Mouse (Mus musculus) kidney, adult 11 months (tissue): ENCODE measurements around the gene Gm11172.
"Not testable (repeated sequence)": the region's sequence is repeated elsewhere in the genome, so short reads cannot be mapped to it uniquely, and the experiment has no call there.

ENCODE experiments used
- DNase-seq: peaks from one replicate; pipeline ENCODE4 v3.0.0; 2022

Gene Gm11172

DNA sequence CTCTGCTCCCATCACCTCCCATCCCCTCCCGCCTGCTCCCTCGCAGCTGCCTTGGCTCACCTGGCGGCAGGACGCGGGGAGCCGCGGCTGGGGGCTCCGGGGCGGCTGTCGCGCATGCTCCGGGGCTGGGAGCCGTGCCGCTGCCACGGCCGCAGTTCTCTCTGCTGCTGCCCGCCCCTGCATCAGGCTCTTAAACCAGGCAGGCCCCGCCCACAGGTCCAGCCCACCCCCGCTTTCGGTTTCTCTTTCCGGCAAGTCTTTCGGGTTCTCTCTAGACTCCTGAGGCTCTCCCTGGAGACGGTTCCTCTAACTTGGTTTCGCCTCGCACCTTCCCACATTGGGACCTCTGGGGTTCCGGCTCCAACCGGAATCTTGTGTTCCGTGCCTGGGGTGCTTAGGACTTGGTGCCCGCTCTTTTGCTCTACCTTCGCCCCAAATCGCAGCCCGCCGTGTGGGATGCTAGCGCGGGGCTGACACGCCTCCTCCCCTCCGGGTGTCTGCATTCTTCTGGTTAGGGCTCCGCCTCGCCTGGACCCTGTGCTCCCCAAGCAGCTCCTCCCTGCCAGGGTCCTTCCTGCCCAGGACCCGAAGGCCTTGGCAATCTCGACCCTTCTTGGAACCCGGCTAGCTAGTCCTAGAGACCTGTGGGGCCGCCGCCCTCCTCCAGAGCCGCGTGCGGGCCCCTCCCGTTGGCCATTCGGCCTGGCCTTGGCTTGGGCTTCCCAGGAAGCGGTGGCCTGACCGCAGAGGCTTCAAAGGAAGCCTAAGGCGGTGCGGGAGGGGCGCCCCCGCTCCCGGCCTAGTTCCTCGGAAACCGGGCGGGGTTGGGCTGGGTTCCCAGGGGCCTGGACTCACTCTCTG, 27.1 kb upstream of the Gm11172 start, which contains the start of gene Socs1:
TSS of gene Socs1 (minus strand) at position 166 of the 861 bp plus-strand sequence.
- peak; percentile 85 for DNase-seq

- DNase-seq, result peak; percentile 80
Observed at GRCm38 (mm10) chr16:10786288-10786687, 26.4 kb upstream of the Gm11172 start.

DNA sequence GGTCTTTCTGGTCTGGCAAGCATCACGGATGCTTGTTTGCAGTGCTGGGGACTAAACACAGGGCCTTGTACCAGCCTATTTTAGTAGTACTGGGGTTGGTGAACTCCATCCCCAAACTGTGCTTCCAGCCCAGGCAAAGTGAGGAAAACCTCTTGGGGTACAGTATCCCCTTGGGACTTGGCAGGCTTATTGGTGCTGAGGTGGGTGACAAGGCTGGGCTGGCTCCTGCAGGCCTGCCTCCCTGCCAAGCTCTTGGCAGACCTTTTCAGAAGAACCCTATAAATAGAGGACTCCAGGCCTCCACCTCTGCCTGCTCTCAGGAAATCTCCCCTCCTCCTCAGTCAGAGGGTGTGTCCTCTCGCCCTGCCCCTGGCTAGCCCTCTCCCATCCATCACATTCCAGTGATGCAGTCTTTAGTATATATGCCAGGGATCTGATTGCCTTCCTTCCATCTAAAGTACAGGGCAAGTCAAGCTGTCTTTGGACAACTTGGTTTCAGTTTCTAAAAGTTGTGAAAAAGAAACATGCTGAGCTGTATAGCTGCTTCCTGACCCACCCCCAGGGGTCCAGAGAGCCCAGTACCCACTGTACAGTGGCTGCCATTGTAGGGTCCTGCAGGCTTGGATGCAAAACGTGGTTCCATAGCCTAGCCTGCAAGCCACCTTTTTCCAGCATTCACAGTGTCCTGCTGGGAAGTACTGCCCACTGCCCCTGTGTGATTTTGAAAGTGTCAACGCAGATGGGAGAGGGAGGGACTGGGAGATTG, 25.8 kb upstream of the Gm11172 start:
- no peak for DNase-seq

DNA sequence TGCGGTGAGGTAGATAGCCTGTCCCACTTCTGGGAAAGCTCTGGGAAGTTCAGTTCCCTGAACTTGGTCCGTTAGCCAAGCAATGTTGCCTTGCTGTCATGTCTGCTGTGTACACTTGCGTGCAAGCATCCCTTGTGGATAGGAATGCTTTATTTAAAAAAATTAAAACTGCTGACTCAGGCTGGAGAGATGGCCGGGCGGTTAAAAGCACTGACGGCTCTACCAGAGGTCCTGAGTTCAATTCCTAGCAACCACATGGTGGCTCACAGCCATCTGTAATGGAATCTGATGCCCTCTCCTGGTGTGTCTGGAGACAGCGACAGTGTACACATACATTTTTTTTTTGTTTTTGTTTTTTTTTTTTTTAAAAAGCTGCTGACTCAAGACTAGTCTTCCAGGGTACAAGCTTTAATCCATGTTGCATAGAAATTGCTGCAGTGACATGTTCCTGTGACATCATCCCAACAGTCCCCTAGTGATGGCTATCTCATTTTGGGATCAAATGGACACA, 25.1 kb upstream of the Gm11172 start:
- DNase-seq, result no peak

GRCm38 (mm10) chr16:10788271-10788670, 24.4 kb upstream of the Gm11172 start, which contains the start of gene Tnp2:
TSS of gene Tnp2 (minus strand) at chr16:10788660.
- DNase-seq, result no peak

DNA sequence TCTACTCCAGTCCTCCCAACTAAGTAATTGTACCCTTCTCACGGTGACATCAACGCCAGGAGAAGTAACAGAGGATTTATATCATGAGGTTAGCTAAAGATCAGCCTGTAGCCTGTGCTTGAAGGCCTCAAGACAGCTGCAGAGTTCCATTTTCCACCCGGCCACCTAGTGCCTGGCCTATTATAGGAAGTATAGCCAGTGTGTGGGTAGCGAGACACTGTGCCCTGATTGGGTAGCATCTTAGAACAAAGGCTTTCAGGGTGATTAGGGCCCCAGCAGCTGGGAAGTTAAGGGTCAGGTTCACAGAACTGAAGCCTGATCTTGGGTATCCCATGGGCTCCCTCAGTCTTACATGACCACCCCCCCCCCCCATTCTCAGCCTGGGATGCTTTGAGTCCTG, 23.8 kb upstream of the Gm11172 start:
- no peak for DNase-seq

DNA sequence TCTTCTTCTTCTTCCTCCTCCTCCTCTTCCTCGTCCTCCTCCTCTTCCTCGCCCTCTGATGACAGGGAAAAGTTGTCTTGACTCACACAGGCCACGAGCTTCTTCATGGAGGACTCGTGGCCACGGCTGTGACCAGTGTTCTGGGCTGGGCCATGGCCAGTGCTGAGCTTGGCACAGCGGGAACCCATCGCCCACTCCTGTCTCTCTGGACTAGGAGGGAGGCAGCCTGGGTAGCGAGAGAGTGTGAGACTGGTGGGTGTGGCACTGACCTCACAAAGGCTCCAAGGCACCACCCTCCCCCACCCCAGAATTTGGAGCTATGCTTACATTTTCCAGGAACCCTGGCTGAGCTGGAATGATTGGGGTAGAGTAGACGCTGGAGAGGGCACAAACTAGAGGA, 22.0 kb upstream of the Gm11172 start, which contains the start of gene Prm3:
TSS of gene Prm3 (minus strand) at position 213 of the 400 bp plus-strand sequence.
- DNase-seq, result no peak

GRCm38 (mm10) chr16:10796034-10796433, 16.7 kb upstream of the Gm11172 start, which contains the start of gene Prm2:
TSS of gene Prm2 (minus strand) at chr16:10796134.
- no peak for DNase-seq

GRCm38 (mm10) chr16:10802420-10802819, 10.3 kb upstream of the Gm11172 start:
- DNase-seq, result not testable (repeated sequence)

DNA sequence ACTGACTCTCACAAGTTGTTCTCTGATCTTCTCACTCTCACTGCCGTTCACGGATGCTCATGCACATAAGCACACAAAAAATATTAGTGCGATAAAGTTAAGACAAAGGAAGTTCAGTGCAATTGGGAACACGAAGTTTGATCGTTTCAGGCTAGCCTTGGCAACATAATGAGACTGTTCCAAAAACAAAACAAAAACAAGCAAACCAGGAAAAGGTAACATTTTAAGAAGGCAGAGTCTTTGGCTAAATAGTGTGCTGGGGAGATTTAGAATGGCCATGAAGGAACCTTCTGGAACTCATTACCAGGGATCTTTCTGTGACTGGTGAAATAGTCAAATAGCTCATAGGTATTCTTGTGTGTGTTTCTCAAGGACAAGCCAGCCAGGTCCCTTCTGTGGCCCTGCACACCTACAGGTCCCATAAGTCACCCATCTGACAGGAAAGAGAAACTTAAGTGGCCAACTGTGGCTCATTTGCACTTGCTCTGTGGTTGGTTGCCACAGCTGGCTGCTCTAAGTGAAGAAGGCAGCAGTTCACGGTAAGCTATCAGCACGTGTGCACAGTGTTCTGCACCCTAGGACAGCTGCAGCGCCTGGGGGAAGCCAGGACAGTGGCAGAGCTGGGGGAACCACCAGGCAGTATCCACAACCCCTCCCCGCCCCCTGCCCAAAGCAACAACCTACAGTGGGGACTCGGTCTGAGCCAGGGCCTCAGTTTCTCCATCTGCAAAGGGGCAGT, 6.8 kb upstream of the Gm11172 start, which contains the start of gene Prm1:
TSS of gene Prm1 (minus strand) at position 51 of the 739 bp plus-strand sequence.
- no peak for DNase-seq

DNA sequence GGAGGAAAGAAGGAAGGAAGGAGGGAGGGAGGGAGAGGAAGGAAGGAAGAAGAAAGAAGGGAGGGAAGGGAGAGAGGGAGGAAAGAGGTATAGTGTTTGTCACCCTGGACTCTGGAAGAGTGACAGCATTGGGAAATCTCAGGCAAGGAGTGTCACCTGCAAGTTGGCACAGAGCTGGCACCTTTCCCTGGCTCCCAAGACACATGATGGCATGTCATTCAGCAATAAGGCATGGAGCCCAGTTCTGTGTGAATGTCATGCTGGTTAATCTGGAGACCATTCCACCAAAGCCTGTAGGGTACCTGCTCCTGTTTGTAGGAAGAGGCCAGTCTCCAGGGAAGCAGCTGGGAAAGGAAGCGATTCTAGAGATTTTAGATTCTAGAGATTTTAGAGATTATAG, 2.3 kb upstream of the Gm11172 start:
- no peak for DNase-seq

DNA sequence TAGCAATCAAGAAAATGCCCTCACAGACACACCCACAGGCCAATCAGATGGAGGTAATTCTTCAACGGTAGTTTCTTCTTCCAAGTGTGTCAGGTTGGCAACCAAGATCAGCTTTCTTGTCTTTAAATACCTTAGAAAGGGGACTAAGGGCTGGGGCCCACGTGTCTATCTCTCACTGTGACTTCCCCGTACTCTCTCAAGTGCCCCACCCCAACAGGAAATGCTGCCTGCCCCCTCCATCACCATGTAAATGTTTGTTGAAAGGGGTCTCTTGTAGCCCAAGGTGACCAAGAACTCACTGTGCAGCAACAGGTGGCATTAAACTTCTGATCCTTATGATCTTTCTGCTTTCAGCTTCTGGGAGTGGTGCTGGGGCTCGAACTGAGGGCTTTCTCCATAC, 1.0 kb downstream of the Gm11172 start:
- DNase-seq, result no peak

DNA sequence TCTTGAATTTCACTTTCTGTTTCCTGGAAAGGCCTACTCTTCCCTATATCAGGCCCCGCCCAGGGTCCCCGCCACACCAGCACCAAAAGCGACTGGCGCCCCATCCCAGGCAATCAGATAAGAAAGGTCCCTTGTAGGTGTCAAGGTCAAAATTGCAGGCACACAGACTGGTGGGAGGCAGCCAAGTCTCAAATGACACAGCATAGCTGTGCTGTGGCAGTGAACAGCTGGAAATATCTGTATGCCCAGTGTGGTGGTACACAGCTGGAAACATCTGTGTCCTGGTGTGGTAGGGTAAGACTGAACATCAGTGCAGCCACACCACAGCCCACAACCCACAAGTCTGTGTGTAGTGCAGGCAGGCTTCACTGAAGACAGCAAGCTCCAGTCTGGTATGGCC, 2.1 kb downstream of the Gm11172 start:
- DNase-seq, result no peak

DNA sequence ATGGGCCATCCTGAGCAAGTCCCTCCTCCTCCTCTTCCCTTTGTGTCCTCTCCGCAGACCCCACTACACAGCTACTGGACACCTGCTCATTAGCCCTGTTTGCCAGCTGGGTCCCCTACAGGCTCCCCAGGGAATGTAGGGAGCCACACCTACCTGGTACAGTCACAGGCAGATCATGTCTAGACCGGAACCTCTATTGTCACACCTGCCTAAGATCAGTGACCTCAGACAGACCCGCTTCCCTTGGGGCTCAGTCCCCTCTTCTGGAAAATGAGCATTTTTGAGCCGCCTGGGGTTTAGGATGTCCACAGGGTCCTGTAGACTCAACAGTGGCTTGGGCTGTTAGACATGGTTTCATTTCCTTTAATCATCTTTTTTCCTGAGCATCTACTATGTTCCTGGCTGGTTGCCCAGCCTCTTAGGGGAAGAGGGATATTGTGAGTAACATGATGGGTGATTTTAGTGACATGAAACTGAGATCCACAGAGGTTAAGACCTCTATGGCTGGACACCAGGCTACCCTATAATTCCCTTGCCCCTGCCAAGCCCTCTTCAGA, 5.9 kb downstream of the Gm11172 start:
- no peak for DNase-seq

GRCm38 (mm10) chr16:10819966-10820365, 7.3 kb downstream of the Gm11172 start:
- no peak for DNase-seq

GRCm38 (mm10) chr16:10821387-10821786, 8.7 kb downstream of the Gm11172 start:
- DNase-seq, result no peak

DNA sequence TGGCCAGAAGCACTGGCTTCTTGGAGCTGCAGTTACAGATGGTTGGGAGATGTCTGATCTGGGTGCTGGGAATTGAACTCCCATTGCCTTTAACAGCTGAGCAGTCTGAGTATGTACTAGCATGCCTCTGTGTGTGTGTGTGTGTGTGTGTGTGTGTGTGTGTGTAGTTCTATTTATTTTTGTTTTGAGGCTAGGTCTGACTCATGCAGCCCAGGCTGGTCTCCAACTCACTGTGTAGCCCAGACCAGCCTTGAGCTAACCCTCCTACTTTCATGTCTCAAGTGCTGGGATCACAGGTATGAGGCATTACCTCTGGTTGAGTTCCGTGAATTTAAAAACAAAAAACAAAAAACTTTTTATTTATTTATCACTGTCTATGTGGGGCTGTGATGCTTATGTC, 11.8 kb downstream of the Gm11172 start:
- no peak for DNase-seq

DNA sequence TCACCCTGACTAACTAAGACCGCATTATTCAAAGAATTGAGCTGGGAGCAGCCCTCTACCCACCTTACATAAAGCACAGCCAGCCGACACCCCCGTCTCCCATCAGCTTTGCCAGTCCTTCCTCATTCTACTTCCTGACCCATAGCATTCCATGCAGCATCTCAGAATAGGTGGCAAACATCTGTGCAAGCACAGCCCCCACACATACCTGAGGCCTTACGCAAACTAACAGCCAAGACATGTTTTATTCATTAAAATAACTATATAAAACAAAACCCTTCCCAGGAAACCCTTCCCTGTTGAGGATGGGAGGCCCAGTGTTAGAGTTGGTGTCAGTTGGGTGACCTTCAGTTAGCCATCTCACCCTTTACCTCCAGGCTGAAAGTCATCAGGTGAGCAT, 13.1 kb downstream of the Gm11172 start:
- DNase-seq, result no peak

DNA sequence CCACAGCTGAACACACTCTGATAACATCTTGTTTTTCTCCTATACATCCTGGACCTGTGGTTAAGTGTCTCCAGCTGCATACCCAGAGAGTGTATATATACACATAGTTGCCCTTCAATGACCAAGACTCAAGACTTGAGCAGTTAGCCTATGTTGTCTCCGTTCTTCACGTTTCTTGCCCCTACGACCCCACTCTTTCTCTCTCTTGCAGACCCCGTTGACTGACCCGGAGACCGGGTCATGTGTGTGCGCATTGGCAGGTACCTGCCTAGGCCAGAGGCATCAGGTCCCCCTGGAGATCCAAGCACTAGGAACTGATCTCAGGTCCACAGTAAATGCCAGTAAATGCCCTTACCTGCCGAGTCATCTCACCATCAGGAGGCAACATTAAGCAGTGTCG, 14.6 kb downstream of the Gm11172 start:
- DNase-seq, result no peak

DNA sequence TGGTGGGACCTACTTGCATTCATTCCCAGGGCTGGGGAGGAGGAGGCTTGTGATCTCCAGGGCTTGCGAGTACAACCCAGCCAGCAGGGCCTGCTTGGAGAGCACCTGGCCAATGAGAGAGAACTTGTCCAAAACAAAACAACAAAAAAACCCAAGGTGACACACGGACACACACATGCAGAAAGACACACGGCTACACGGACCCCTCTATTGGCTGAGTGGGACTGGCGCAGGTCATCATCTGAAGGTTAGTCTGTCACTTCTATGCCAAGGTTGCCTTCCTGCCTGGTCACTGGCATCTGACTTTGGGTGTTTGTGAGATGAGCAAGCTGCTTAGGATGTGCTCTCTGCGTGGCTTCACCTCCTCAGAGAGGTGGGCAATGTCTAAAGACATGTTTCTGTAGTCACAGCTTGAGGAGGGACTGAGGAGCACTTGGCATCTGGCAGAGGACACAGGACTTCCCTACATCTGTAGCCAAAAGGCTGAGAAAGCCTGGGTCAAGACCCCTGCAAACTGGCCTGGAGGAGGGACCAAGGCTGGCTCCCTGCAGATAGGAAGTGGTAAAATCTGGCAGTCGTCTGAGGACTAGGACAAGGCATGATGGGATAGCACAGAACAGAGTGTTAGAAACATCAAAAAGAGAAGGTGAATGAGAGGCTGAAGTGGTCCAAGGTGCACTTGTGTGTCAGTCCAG, 15.2 kb downstream of the Gm11172 start:
- no peak for DNase-seq

GRCm38 (mm10) chr16:10828461-10828805, 15.7 kb downstream of the Gm11172 start:
- DNase-seq, result peak; percentile 57

GRCm38 (mm10) chr16:10834542-10834910, 21.8 kb downstream of the Gm11172 start:
- no peak for DNase-seq
